Mouse (Mus musculus): ENCODE measurements at regions not wholly inside any gene's neighbourhood (a gene's known extent, or its start where the extent isn't known, plus 50 kb on each side); places are given as distances from the start of the nearest gene placed in this dataset.

GRCm38 (mm10) chr13:83872887-83873286 lies 349.2 kb upstream of the Tmem161b start:
- no peak for DNase-seq (ENCODE audit: low spot score)

- DNase-seq (ENCODE audit: low spot score): no peak
These were observed 342.5 kb upstream of the Tmem161b start for GRCm38 (mm10) chr13:83879561-83879960.

- DNase-seq (ENCODE audit: low spot score): no peak
These were observed 341.8 kb upstream of the Tmem161b start for GRCm38 (mm10) chr13:83880305-83880704.

GRCm38 (mm10) chr13:83880772-83881171 lies 341.3 kb upstream of the Tmem161b start:
- DNase-seq (ENCODE audit: low spot score): no peak

- no peak for DNase-seq (ENCODE audit: low spot score)
These were observed 339.3 kb upstream of the Tmem161b start for GRCm38 (mm10) chr13:83882839-83883238.

- DNase-seq (ENCODE audit: low spot score): no peak
These were observed 338.3 kb upstream of the Tmem161b start for GRCm38 (mm10) chr13:83883821-83884220.

GRCm38 (mm10) chr13:83884226-83884625 lies 337.9 kb upstream of the Tmem161b start:
- DNase-seq (ENCODE audit: low spot score): no peak

- DNase-seq (ENCODE audit: low spot score): no peak
These were observed 337.1 kb upstream of the Tmem161b start for GRCm38 (mm10) chr13:83884766-83885543.

GRCm38 (mm10) chr13:83885729-83886128 lies 336.4 kb upstream of the Tmem161b start:
- no peak for DNase-seq (ENCODE audit: low spot score)

GRCm38 (mm10) chr13:83914697-83915096 lies 307.4 kb upstream of the Tmem161b start:
- DNase-seq (ENCODE audit: low spot score): no peak

GRCm38 (mm10) chr13:83932761-83933160 lies 289.3 kb upstream of the Tmem161b start:
- DNase-seq (ENCODE audit: low spot score): no peak

GRCm38 (mm10) chr13:83946495-83946894 lies 275.6 kb upstream of the Tmem161b start:
- no peak for DNase-seq (ENCODE audit: low spot score)

- DNase-seq (ENCODE audit: low spot score): no peak
These were observed 270.9 kb upstream of the Tmem161b start for GRCm38 (mm10) chr13:83951163-83951562.

- DNase-seq (ENCODE audit: low spot score): no peak
These were observed 270.3 kb upstream of the Tmem161b start for GRCm38 (mm10) chr13:83951808-83952207.

GRCm38 (mm10) chr13:83952353-83952752 lies 269.7 kb upstream of the Tmem161b start:
- DNase-seq (ENCODE audit: low spot score): no peak

- no peak for DNase-seq (ENCODE audit: low spot score)
These were observed 269.2 kb upstream of the Tmem161b start for GRCm38 (mm10) chr13:83952862-83953261.

- no peak for DNase-seq (ENCODE audit: low spot score)
These were observed 266.4 kb upstream of the Tmem161b start for GRCm38 (mm10) chr13:83955701-83956100.

GRCm38 (mm10) chr13:83978541-83978940 lies 243.6 kb upstream of the Tmem161b start:
- no peak for DNase-seq (ENCODE audit: low spot score)

GRCm38 (mm10) chr13:83979535-83979934 lies 242.6 kb upstream of the Tmem161b start:
- DNase-seq (ENCODE audit: low spot score): no peak

- no peak for DNase-seq (ENCODE audit: low spot score)
These were observed 237.3 kb upstream of the Tmem161b start for GRCm38 (mm10) chr13:83984651-83985331.

GRCm38 (mm10) chr13:83987746-83988423 lies 234.2 kb upstream of the Tmem161b start:
- DNase-seq (ENCODE audit: low spot score): no peak

- DNase-seq (ENCODE audit: low spot score): no peak
These were observed 233.6 kb upstream of the Tmem161b start for GRCm38 (mm10) chr13:83988517-83988916.

Data from testis, postnatal 14 days (tissue).